Mouse (Mus musculus) skeletal muscle tissue, adult 2 months (tissue): ENCODE measurements around the gene Eln.

Experiments used
- DNase-seq: peaks from one replicate; pipeline ENCODE4 v3.0.0-alpha.2; 2012; ENCODE audit warnings: low read depth, low spot score

Gene Eln

DNA sequence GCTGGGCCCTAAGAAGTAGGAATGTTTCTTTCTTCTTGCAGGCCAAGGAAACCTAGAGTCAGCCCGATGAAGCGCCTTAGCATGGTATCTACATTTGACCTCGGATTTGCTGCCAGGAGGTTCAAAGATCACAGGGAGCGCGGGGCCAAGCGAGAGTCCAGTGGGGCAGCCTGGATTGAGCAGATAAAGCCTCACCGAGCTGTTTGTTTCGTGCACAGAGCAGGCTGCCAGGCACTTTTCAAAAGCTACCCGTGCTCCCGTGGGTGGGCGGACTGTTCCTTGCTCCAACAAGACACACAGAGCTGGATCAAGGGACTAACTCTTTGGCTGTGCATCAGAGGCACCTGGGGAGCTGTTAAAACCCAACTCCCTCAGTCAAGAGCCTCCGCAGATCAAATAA lies 3.1 kb downstream of the Eln start:
- no peak for DNase-seq

DNA sequence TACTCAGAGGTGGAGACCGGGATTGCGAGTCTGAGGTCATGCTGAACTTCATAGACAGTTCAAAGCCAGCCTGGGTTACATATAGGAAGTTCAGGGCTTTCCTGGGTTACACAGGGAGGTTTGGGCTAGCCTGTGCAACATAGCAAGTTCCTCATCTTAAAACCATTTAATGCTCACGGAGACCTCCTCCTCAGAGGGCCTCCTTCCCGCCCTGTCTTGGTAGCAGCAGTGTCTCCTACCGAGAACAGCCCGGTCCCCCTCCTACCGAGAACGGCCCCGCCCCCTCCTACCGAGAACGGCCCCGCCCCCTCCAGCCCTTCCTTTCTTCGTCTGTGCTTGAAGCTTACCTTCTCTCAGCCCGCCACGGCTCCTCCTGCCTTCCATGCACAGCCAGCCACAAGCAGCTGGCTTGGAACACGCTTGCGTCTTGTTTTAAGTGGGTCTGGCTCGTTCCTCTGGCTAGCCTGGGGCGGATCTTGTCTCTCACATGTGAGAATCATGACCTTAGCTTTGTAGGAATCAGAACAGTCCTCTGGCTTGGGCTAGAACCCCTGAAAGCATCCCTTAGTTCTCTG lies 4.8 kb downstream of the Eln start:
- no peak for DNase-seq

DNA sequence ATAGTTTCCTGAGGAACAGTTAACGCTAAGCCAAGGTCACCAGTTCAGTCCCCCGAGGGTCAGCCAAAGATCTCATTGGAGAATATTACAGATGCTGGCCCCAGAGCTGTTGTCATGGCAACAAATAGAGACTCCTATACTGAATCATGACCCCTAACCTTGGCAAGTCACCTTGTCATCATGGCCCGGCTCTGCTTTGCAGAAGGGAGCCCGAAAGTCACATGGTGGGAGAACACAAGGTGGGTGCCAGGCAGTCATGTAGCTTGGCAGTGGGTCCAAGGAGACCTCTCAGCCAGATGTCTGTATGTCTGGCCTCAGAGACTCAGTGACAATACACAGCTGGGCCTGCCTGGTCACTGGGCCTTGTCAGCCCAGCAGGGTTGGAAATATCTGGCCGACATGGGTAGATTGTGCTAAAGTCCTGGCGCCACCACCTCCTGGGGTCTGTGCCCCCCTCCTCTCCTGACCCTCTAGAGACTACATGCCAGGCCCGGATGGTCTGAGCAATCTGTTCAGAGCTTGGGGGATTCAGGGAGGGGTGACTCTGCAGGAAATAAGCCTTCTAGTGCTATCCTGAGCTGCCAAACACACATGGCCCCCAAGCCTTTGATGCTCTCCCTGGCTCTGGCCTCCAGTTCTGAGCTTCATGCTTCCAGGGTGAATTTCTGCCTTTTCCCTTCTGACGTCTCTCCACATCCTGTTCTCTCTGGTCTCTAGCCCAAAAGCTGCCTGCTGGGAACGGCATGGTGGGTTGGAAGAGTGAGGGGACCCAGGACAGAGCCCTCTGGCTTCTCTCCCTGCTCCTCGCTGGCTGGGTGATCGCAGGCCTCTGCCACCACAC lies 6.4 kb downstream of the Eln start:
- peak; percentile 49 for DNase-seq

DNA sequence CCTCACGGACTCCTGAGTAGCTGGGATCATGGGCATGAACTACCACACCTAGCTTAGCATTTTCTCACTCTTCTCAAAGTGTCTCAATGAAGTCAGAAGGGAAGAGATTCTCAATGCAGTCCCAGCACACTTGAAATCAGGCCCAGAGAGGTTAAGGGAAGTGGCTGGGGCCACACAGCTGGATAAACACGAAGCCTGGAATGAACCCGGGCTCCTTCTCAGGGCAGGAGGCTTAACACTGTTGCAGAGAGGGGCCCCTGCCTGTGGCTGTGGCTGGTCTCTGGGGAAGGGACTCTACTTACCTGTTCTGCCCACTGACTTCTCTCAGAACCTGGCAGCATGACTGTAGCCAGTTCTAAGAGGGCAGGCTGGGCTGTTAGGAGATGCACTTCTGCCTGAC lies 7.2 kb downstream of the Eln start:
- no peak for DNase-seq

DNA sequence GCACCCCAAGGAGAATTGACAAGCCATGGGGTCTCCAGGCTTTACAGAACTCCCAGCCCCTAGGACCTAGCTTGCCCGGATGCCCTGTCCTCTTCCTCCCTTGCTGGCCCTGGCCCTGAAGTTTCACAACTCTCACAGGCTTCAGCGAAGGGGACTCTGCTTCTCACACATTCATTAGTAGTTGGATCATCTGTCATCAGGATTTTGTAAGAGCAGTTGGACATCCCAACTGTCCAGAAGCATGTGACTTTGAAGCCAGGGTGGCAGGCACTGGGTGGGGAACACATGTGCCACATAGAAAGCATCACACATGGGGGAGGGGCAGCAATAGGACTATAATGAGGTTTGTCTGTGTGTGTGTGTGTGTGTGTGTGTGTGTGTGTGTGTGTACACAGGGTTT lies 12.2 kb downstream of the Eln start:
- DNase-seq = no peak

DNA sequence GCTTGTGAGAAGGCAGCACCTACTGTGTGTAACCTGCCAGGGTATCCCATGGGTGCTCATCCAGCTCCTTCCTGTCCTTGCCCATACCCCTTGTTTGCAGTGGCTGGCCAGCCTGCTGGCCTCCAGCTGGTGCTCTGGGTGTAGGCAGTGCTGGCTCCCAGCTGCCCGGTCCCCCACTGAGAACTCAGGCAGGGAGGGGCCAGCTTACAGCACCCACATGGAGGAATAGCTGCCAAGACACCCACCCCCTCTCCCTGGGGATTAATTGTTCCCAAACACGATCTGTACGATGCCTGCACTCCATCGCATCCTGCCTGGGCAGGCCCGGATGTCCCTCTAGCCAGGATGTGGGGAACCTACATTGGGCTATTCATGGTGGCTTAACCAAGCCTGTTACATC lies 13.1 kb downstream of the Eln start:
- no peak for DNase-seq

DNA sequence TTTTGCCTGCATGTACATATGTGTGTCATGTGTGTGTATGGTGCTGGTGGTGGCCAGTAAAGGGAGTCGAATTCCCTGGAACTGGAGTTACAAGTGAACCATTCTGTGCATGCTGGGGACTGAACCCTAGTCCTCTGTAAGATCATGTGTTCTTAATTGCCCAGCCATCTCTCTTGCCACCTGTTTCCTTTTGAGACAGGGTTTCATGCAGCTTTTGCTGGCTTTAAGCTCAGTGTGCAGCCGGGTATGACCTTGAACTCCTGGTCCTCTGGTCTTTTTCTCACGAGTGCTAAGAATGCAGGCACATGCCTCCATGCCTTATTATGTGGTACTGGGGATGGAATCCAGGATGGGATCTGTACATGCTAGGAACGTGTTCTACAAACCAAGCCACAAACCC lies 13.9 kb downstream of the Eln start:
- DNase-seq = no peak

DNA sequence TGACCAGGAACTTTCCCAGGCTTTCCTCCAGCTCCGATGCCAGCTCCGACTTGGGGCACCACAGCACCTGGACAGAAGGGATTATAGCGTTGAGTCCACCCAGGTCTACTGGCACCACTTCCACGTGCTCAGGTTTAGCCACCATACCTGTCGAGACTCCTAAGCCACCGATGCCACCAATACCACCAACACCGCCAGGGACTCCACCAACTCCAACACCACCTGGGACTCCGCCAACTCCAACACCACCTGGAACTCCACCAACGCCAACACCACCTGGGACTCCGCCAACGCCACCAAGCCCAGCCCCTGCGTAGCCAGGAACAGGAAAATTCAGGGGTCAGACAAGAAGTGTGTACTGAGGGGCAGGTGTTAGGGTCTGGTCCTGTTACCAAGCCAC lies 18.0 kb downstream of the Eln start:
- DNase-seq = no peak

DNA sequence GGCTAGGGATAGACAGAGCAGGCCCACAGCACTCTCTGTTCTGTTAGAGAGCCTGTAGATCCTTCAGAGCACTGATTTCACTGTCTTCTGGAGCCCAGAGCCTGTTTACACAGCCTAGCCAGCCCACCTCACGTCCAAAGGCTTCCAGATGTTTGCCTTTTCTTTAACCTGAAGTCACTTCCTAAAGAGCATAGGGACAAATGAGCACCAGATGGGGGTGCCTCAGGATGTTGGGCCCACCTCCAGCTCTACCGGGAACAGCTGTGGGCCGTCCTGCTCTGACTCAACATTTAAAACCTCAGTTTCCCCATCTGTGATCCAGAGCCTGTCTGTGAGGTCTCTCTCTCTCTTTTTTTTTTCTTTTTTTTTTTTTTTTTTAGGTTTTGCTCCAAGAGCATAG lies 18.6 kb downstream of the Eln start:
- no peak for DNase-seq

DNA sequence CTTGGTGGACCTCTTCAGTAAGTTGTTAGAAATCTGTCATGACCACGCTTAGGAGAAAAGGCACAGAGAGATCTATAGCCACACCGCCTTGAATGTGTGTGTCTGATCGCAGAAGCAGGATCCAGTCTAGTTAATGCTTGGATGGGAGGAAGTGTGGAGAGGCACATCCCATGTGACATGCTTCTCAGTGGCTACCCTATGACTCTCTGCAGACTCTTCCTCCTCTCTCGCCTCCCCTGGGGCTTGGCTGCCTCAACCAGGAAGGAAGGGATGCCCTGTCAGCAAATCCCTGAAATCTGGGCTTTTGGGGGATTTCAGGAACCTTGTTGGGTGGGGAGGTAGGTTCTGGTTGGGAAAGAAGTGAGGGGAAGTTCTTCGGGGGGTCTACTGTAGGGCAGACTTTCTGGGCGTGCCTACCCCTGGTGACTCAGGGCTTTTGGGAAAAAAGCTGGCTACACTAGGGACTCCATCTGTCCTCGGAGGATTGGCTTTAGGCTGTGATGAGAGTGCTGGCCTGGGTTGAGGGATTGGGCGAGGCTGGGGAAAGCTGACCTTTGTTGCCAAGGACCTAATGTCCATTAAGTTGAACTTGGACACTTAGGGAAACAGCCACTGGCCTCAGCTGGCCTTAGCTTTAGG lies 20.0 kb downstream of the Eln start:
- DNase-seq = no peak

DNA sequence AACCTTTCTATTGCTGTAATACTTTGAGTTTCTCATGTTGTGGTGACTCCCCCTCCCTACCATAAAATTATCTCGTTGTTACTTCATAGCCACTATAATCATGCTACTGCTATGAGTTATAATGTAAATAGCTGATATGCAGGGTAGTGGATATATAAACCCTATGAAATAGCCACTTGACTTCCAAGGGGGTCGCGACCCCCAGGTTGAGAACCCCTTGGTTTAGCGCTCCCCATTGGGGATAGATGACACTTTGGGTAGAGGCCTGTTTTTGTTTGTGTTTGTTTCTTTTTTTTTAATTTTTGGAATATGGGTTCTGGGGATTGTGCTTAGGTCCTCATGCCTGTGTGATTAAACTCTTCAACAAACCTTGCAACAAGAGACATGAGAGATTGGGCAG lies 21.8 kb downstream of the Eln start:
- DNase-seq = no peak

DNA sequence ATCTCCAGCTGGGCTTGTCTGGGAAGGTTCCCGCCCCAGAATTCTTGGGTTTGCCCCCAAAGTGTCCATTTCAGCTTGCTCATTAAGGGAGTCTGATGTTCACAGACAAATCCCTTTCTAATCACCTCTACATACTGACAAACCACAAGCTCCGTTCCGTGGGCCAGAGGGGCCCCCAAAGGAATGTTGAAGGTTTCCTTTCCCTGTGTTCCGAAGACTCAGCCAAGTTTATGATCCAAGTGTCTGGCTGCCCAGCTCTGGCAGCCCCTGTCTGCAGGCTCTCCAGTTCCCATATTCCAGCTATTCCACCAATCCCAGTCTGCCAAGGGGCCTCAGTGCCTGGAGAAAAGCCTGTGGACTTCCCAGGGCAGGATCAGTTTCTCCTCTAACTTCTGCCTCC lies 27.1 kb downstream of the Eln start:
- DNase-seq = no peak

DNA sequence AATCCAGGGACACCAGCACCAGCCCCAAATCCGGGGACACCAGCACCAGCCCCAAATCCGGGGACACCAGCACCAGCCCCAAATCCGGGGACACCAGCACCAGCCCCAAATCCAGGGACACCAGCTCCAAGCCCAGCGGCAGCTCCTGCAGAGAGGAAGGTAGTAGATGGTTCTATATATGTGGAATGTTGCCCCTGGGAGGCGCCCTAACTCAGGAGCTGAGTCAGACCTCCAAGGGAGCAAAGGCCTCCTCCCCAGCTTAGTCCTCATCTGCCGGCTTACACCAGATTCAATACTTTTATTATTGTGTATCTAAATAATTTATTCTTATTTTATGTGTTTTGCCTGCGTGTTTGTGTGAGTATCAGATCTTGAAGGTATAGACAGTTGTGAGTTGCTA lies 36.0 kb downstream of the Eln start:
- DNase-seq = no peak

DNA sequence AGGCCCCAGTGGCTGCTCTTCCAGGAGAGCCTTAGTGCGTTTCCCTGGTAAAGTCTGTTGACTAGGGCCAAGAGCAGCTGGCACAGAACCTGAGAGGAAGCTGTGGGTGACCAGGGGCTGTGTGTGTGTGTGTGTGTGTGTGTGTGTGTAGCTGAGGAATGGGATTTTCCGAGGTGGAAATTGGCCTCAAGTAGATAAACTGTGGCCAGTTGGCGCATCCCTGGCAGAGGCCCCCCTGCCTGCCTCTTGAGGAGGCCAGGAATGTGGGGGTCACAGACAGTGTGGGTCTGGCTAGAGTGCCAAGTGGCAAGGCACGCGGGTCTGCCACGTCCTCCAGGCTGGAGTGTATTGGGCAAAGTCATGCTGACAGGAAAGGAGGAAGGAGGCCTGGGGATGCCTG lies 37.8 kb downstream of the Eln start:
- no peak for DNase-seq

DNA sequence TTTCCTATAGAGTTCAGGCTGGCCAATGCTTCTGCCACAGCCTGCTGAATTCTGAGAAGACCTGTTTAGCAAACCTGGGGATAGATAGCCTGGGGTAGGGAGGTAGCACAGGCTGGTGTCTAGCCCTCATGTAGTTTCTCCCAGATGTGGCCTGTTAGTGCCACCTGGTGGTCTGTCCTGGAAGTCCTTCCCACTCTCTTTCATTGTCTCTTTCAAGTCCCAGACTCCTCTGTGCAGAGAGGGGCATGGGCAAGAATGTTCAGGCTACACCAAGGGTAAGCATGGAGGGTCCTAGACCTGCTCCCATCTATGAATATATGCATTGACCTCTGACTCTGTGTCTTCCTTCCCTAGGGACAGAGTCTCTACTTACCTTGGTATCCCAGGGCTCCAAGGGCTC lies 43.0 kb downstream of the Eln start:
- DNase-seq = peak; percentile 47

DNA sequence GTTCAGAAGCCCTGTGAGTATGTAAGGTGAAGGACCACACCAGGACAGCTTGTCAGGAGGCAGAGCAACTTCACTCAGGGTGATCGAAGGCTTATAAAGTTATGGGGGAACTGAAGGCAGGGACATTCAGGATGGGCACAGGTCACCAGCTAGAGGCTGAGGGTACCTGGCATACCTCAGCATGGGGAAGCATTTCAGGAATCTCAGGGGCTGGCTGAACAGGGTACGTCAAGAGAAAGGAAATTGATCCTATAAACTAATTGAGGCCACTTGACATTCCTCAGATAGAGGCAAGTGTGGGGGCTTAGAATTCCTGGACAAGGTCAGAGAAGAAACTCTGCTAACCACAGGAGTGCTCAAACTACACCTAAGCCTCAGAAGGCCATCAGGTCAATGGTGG lies 51.6 kb downstream of the Eln start:
- no peak for DNase-seq

DNA sequence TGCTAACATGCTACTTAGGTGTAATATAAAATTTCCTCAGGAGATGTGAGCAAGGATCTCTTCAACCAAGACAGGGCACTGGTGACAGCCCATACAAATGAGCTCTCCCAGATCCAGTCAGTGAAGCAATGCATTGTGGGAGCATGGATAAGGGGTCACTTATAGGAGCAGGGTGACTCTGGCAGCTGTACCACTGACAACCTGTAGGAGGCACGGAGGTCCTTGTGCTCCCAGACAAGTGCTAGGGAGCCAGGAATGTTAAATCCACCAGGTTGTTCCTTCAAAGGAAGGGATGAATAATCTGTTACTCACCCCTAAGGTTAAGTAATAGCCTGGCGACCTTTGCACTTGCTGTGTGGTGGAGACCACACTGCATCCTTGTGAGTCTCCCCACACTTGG lies 52.0 kb downstream of the Eln start:
- no peak for DNase-seq

DNA sequence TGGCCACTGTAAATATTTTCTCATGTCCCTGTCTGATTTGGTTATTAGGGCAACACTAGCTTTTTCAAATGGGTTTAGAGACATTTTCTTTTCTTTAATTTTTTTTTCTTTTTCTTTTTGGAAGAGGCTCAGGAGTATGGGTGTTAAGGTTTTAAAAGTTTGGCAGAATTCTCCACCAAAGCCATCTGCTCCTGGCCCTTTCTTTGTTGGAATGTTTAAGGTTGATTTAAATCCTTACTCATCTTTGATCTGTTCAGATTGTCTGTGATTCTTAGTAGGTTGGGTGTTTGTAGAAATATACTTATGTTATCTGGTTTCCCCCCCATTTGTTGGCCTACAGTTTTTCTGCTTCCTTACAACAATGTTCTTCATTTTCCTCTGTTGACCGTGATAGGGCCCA lies 54.4 kb downstream of the Eln start:
- no peak for DNase-seq

DNA sequence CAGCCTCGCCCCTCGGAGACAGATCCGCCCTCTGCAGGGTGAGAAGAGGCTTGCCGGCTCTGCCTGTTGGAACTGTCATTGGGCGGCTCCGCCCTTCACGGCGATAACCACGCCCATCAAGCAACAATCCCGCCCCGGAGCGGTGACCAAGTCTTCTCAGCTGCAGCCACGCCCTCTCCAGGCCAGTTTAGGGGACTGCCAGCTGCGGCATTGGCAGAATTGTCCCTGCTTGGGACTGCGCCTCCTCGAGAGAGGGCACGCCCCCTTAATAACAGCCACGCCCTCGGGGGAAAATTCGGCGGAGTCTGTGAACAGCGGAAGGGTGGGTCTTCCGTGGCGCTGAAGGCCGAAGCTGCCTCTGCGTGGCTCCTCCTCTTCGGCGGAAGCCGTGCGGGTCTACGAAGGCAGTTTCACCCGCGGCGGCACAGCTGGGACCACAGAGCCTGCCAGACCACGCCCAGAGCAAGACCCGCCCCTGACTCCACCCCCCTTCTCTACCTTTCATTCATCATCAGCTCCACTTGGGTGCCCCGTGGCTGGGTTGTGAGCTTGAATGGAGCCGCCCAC lies 58.3 kb downstream of the Eln start:
- peak; percentile 99 for DNase-seq

DNA sequence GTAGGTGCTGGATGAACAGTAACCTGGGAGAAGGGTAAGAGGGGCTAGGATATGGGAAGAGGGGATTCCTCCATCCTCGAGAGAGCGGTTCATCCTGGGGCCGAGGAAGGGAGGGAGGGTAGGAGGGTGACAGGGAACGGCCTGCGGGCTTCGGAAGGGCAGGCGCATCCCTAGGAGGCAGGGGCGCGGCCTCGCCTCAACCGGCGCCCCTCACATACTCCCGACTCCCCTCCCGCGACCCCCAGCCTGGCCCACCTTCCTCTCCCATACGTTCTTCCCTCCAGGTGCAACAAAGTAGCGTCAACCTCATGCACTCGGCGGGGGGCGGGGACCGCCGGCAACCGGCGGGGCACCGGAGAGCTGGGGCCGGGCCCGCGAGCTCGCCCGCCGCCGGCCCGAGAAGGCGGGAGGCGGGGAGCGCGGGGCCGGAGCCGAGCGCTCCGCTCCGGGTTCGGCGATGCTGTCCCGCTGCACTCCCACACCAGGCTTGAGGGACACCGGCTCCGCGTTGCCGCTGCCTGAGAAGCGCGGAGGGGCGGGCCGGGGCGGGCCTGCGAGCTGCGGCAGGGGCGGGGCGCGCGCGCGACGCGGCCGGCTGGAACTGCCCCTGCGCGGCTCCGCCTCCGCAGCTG lies 58.9 kb downstream of the Eln start, which contains the start of gene Limk1:
Gene Limk1 (minus strand): TSS at position 513 of the 632 bp plus-strand sequence.
- no peak for DNase-seq

DNA sequence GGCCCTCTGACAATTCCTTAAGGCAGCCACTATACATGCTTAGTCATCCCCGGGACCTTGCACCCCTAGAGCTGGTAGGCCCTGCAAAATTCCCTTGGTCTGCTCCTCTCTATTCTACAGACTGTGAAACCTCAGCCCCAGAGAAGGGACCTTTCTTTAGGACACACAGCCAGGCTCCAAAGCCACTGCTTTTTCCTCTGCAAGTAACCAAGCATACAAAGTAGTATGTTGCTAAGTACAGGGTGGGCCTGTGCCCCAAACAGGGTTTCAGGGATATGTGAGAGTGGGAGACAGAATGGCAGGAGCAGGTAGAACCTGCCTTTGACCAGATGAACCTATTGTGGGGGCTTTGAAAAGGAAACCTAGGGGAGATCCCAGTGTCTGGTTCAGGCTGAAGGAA lies 59.9 kb downstream of the Eln start:
- no peak for DNase-seq

DNA sequence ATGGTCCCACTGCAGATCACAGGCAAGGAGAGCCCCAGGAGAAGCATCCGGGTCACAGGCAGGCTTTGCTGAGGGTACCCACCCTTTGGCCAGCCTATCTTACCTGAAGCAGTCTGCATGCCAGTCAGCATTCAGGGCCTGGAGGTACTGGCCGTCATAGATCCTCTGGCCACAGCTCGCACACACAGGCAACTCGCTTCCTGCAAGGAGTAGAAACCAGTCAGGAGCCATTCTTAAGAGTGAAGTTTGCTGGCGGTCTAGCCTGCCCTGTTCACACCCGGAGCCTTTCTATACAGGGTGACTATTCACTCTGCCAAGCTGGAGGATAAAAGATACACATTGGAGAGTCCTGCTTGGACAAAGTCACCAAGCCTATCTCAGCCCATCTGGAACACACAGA lies 60.6 kb downstream of the Eln start:
- DNase-seq = no peak
